Mouse (Mus musculus): ENCODE measurements around the gene Fam107b. TPM values are rescaled to one million over a fixed set of nuclear protein-coding genes. Genes with fewer than 3 reads are reported as not detected.

Fam107b gene
- total RNA-seq (2023; ENCODE audit: inconsistent age), result 364 to 402 TPM (median 379 TPM) in 4 replicates

GRCm38 (mm10) chr2:3570186-3570585, at the start of gene Fam107b:
Gene Fam107b, plus strand, starts transcription at chr2:3570488.

Other genes starting within 250 kb of the Fam107b start
- 3.2 to 5.2 TPM (median 4.3 TPM) in 4 replicates for gene Rpp38, start 237.8 kb upstream of the Fam107b start, total RNA-seq (2023; ENCODE audit: inconsistent age)
- not detected in 4 replicates for gene Acbd7, start 234.3 kb upstream of the Fam107b start, total RNA-seq (2023; ENCODE audit: inconsistent age)
- gene Olah, start 173.3 kb upstream of the Fam107b start, total RNA-seq (2023; ENCODE audit: inconsistent age), result not detected in 4 replicates
- gene Meig1, start 147.8 kb upstream of the Fam107b start, total RNA-seq (2023; ENCODE audit: inconsistent age), result 1.0 to 3.5 TPM (median 1.6 TPM) in 4 replicates
- 60.4 to 82.5 TPM (median 72.7 TPM) in 4 replicates for gene Dclre1c, start 146.4 kb upstream of the Fam107b start, total RNA-seq (2023; ENCODE audit: inconsistent age)
- gene Suv39h2, start 95.5 kb upstream of the Fam107b start, total RNA-seq (2023; ENCODE audit: inconsistent age), result 1.5 to 3.0 TPM (median 2.5 TPM) in 4 replicates
- gene Gm45902, start 57.7 kb upstream of the Fam107b start, total RNA-seq (2023; ENCODE audit: inconsistent age), result 36.8 to 41.9 TPM (median 37.8 TPM) in 4 replicates
- 171 to 197 TPM (median 182 TPM) in 4 replicates for gene Hspa14, start 57.7 kb upstream of the Fam107b start, total RNA-seq (2023; ENCODE audit: inconsistent age)
- gene Cdnf, start 57.5 kb upstream of the Fam107b start, total RNA-seq (2023; ENCODE audit: inconsistent age), result 0.54 to 1.4 TPM (median 0.96 TPM) in 4 replicates

Measured in B cell, adult (primary cell).